Mouse (Mus musculus) embryonic facial prominence, embryonic 13.5 days (tissue): ENCODE measurements around the gene Ampd3. TPM values are rescaled to one million over a fixed set of nuclear protein-coding genes. Genes with fewer than 3 reads are reported as not detected.

Experiments used
- ATAC-seq: fragments of 200-750 bp; cut with Nextera tagmentation; 2 replicates; pipeline ENCODE4 v1.8.0; 2017; ENCODE audit warnings: low read depth; ENCODE audit not compliant: insufficient number of reproducible peaks, insufficient read depth, low FRiP score, low TSS enrichment
- H3K27ac ChIP-seq: fragments of 300-500 bp; sonication (generic); 2 replicates; pipeline ENCODE4 v1.5.1; 2015; ENCODE audit warnings: moderate library complexity, mild to moderate bottlenecking, inconsistent platforms
- H3K27me3 ChIP-seq: fragments of 300-500 bp; sonication (generic); 2 replicates; pipeline ENCODE4 v1.6.1; 2015; ENCODE audit warnings: mild to moderate bottlenecking, inconsistent platforms
- H3K36me3 ChIP-seq: fragments of 300-500 bp; sonication (generic); 2 replicates; pipeline ENCODE4 v1.6.1; 2015; ENCODE audit warnings: mild to moderate bottlenecking, inconsistent platforms
- H3K4me1 ChIP-seq: fragments of 300-500 bp; sonication (generic); 2 replicates; pipeline ENCODE4 v1.6.1; 2015; ENCODE audit warnings: inconsistent platforms
- H3K4me2 ChIP-seq: fragments of 300-500 bp; sonication (generic); 2 replicates; pipeline ENCODE4 v1.6.1; 2015; ENCODE audit warnings: moderate library complexity, mild to moderate bottlenecking, inconsistent platforms
- H3K4me3 ChIP-seq: fragments of 300-500 bp; sonication (generic); 2 replicates; pipeline ENCODE4 v1.5.1; 2015; ENCODE audit warnings: mild to moderate bottlenecking, inconsistent platforms
- H3K9ac ChIP-seq: fragments of 300-500 bp; sonication (generic); 2 replicates; pipeline ENCODE4 v1.6.1; 2015; ENCODE audit warnings: mild to moderate bottlenecking, inconsistent platforms
- H3K9me3 ChIP-seq: fragments of 300-500 bp; sonication (generic); 2 replicates; pipeline ENCODE4 v1.6.1; 2016; ENCODE audit warnings: inconsistent platforms
- WGBS: fragments of 180-500 bp; shearing (Covaris S2); methylation state at CpG from one replicate; pipeline ENCODE4 v1.1.7; 2015; ENCODE audit warnings: mixed read lengths; 5-methylcytosine and 5-hydroxymethylcytosine counted together
- polyA plus RNA-seq: library from polyadenylated mRNA; unstranded; fragments of >200 nt; fragmentation: Nextera tagmentation; extraction: Ambion mirVana; gene quantifications from 2 replicates; pipeline ENCODE4 v1.2.1, GENCODE M21; 2015

Ampd3 gene
- polyA plus RNA-seq, 1 experiment from 2014 or later = 3.5 TPM

- no peak for ATAC-seq
- Histone ChIP-seq H3K4me2 (no peak overlapping the region), H3K9me3 (no peaks in the 10 kb centered on the region), H3K36me3 (no peaks in the 10 kb centered on the region), H3K4me3 (no peak overlapping the region), H3K9ac (no peak overlapping the region), H3K27me3 (peaks cover 25% of the 10 kb centered on the region), H3K27ac (no peak overlapping the region), H3K4me1 (peaks cover 27% of the 10 kb centered on the region)
- WGBS = 90% methylated on average over 4 of the region's 4 CpGs
These were observed 2.9 kb downstream of the Ampd3 start for GRCm38 (mm10) chr7:110770949-110771348.

- Histone ChIP-seq H3K9ac (no peak overlapping the region), H3K9me3 (no peaks in the 10 kb centered on the region), H3K27ac (no peak overlapping the region), H3K36me3 (no peaks in the 10 kb centered on the region), H3K4me2 (no peak overlapping the region), H3K4me3 (no peak overlapping the region), H3K27me3 (peaks cover 25% of the 10 kb centered on the region), H3K4me1 (peaks cover 36% of the 10 kb centered on the region)
- WGBS = 86% methylated on average over 3 of the region's 3 CpGs
- no peak for ATAC-seq
These were observed 4.3 kb downstream of the Ampd3 start for GRCm38 (mm10) chr7:110772343-110772742.

DNA sequence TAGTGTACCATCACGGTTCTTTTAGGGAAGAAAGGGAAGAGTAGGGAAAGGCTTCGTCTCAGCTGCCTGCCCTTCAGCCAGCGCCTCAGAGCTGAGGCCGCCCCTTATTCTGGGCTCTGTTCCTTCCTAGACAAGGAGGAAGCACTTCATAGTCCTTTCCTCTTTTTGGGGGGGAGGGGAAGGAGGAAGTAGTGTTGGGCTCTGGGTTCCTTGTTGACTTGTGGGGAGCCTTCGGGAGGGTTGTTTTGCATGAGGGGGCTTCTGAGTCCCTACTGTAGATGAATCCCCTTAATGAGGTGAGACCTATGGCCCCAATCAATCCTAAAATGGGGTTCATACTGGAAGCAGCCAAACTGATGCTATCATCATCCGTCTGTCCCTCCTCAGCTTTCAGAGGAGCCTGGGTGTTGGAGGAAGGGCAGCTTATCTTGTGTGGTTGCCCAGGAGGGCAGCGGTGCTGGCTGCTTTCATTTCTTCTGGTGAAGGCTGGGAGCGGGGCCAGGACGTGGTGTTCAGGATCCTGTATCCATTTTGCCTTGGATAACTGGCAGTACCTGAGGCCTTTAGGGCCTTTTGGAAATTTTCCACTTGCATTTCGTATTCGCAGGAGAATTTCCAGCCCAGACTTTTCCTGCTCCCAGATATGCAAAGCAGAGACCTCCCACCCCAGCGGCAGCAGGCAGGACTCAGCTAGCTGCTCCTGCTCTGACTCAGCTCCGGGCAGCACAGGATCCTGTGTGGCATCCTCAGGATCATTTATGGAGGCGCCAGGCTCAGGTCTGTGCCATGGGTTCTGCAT, 5.4 kb downstream of the Ampd3 start:
- no peaks in the 10 kb centered on the region for H3K36me3 ChIP-seq
- peak overlapping the region; percentile 23 for H3K4me2 ChIP-seq
- peak overlapping the region; percentile 80 for H3K27ac ChIP-seq
- H3K9me3 ChIP-seq = no peaks in the 10 kb centered on the region
- peaks cover 38% of the 10 kb centered on the region for H3K4me1 ChIP-seq
- H3K9ac ChIP-seq = no peak overlapping the region
- WGBS = 35% methylated on average over 14 of the region's 14 CpGs
- no peak overlapping the region; the same call in 1 of the 2 replicates for H3K4me3 ChIP-seq
- peaks cover 17% of the 10 kb centered on the region for H3K27me3 ChIP-seq
- no peak for ATAC-seq

- Histone ChIP-seq H3K9me3 (no peaks in the 10 kb centered on the region), H3K4me3 (no peak overlapping the region; the same call in 1 of the 2 replicates), H3K9ac (no peak overlapping the region), H3K27ac (peak overlapping the region; percentile 80), H3K4me2 (peak overlapping the region; percentile 23), H3K36me3 (no peaks in the 10 kb centered on the region), H3K4me1 (peaks cover 32% of the 10 kb centered on the region), H3K27me3 (peaks cover 10% of the 10 kb centered on the region)
- 95% methylated on average over 1 of the region's 1 CpGs for WGBS
- ATAC-seq = no peak
These were observed 6.1 kb downstream of the Ampd3 start for GRCm38 (mm10) chr7:110774077-110774476.

GRCm38 (mm10) chr7:110774674-110775073, 6.7 kb downstream of the Ampd3 start:
- 87% methylated on average over 8 of the region's 8 CpGs for whole genome bisulfite sequencing

GRCm38 (mm10) chr7:110777146-110778001, 9.4 kb downstream of the Ampd3 start:
- WGBS = 74% methylated on average over 18 of the region's 18 CpGs
- Histone ChIP-seq H3K36me3 (no peaks in the 10 kb centered on the region), H3K4me1 (peaks cover 51% of the 10 kb centered on the region), H3K9ac (no peak overlapping the region), H3K27ac (no peak overlapping the region), H3K4me3 (no peak overlapping the region), H3K4me2 (no peak overlapping the region), H3K27me3 (no peaks in the 10 kb centered on the region), H3K9me3 (no peaks in the 10 kb centered on the region)
- ATAC-seq = no peak

More at GRCm38 (mm10) chr7:110774674-110775073, 6.7 kb downstream of the Ampd3 start:
- no peaks in the 10 kb centered on the region for H3K36me3 ChIP-seq
- no peak overlapping the region for H3K9ac ChIP-seq
- no peaks in the 10 kb centered on the region for H3K9me3 ChIP-seq
- H3K4me1 ChIP-seq = peaks cover 28% of the 10 kb centered on the region
- H3K4me2 ChIP-seq = no peak overlapping the region
- H3K27me3 ChIP-seq = peaks cover 4% of the 10 kb centered on the region
- ATAC-seq = no peak
- no peak overlapping the region for H3K4me3 ChIP-seq
- H3K27ac ChIP-seq = no peak overlapping the region

GRCm38 (mm10) chr7:110778933-110779332, 10.9 kb downstream of the Ampd3 start:
- no peak overlapping the region for H3K4me3 ChIP-seq
- no peaks in the 10 kb centered on the region for H3K36me3 ChIP-seq
- no peaks in the 10 kb centered on the region for H3K27me3 ChIP-seq
- H3K9me3 ChIP-seq = no peaks in the 10 kb centered on the region
- ATAC-seq = no peak
- H3K9ac ChIP-seq = no peak overlapping the region
- H3K4me2 ChIP-seq = no peak overlapping the region
- no peak overlapping the region for H3K27ac ChIP-seq
- H3K4me1 ChIP-seq = peaks cover 49% of the 10 kb centered on the region
- 93% methylated on average over 7 of the region's 7 CpGs for WGBS

DNA sequence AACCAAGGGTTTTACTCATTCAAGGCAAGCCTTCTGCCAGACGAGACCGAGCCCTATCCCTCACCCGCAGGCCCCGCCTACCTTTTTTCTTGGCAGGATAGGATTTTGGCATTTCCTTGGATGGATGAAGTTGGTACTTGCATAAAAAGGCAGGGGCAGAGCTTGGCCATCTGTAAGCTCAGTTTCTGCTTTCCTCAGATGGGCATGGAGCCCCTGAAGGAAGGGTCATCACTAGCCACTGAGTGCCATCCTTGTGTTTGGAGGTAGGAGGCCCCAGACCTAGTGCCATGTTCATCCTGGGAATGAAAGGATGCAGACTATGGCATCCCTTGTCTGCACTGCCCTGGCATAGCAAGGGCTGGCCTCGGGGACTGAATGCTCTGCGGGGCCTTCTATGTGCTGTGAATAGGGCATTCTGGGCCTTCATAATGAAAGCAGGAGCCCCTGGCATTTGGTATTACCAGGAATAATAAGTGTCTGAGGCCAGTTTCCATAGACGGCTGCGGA, 11.7 kb downstream of the Ampd3 start:
- ATAC-seq = no peak
- no peaks in the 10 kb centered on the region for H3K36me3 ChIP-seq
- H3K4me2 ChIP-seq = no peak overlapping the region
- peaks cover 45% of the 10 kb centered on the region for H3K4me1 ChIP-seq
- H3K9me3 ChIP-seq = no peaks in the 10 kb centered on the region
- H3K4me3 ChIP-seq = no peak overlapping the region
- H3K27me3 ChIP-seq = no peaks in the 10 kb centered on the region
- 81% methylated on average over 8 of the region's 8 CpGs for WGBS
- no peak overlapping the region for H3K9ac ChIP-seq
- no peak overlapping the region for H3K27ac ChIP-seq

- Histone ChIP-seq H3K9me3 (no peaks in the 10 kb centered on the region), H3K36me3 (no peaks in the 10 kb centered on the region), H3K4me1 (peaks cover 45% of the 10 kb centered on the region), H3K9ac (no peak overlapping the region), H3K27ac (peak overlapping the region; percentile 82; the same call in 1 of the 2 replicates), H3K27me3 (no peaks in the 10 kb centered on the region), H3K4me2 (no peak overlapping the region), H3K4me3 (no peak overlapping the region)
- no peak for ATAC-seq
- 74% methylated on average over 4 of the region's 4 CpGs for WGBS
These were observed 12.5 kb downstream of the Ampd3 start for GRCm38 (mm10) chr7:110780520-110780919.

GRCm38 (mm10) chr7:110781231-110781711, 13.3 kb downstream of the Ampd3 start:
- Histone ChIP-seq H3K4me3 (no peak overlapping the region), H3K36me3 (no peaks in the 10 kb centered on the region), H3K9ac (no peak overlapping the region), H3K4me2 (0 out of 2 replicates have a peak overlapping the region, but pooled peaks have one; percentile 7), H3K9me3 (no peaks in the 10 kb centered on the region), H3K27ac (peak overlapping the region; percentile 82), H3K27me3 (no peaks in the 10 kb centered on the region), H3K4me1 (peaks cover 44% of the 10 kb centered on the region)
- 32% methylated on average over 2 of the region's 2 CpGs for WGBS
- peak; percentile 40; the same call in 1 of the 2 replicates for ATAC-seq

DNA sequence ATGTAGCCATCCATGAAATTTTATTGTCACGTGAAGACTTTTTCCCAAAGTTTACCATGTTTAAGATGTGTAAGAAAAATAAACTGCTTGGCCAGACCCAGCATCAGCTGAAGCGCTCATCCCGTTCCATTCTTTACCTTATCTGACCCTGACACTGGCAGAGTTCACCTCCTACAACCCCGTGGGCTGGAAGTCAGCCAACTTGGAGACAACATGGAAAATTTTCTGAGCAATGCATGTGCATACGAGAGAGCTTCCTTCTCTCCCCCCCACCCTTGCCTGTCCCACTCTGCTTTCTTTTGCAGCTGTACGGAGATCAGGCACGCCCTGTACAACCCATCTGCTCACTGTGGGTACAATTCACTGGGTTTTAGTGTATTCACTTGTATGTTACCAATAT, 14.1 kb downstream of the Ampd3 start:
- Histone ChIP-seq H3K27me3 (no peaks in the 10 kb centered on the region), H3K4me1 (peaks cover 39% of the 10 kb centered on the region), H3K4me3 (no peak overlapping the region), H3K9me3 (no peaks in the 10 kb centered on the region), H3K4me2 (no peak overlapping the region; the same call in 1 of the 2 replicates), H3K27ac (peak overlapping the region; percentile 82), H3K9ac (no peak overlapping the region), H3K36me3 (no peaks in the 10 kb centered on the region)
- no peak for ATAC-seq
- WGBS = 44% methylated on average over 7 of the region's 7 CpGs
